Mouse (Mus musculus) myocyte (in vitro differentiated cells): ENCODE results near the gene Shisa7.

ENCODE experiments used
- E2F4 ChIP-seq: IDR thresholded peaks from one replicate; pipeline ENCODE4 v1.6.1; 2011; ENCODE audit warnings: mild to moderate bottlenecking, control low read depth, moderate library complexity; ENCODE audit not compliant: insufficient read depth
- MAX ChIP-seq: IDR thresholded peaks from one replicate; pipeline ENCODE4 v1.6.1; 2011; ENCODE audit warnings: low read depth, mild to moderate bottlenecking, control low read depth
- MYOD1 ChIP-seq, 3 experiments: IDR thresholded peaks; one replicate each; pipeline ENCODE4 v1.6.1; 2011; ENCODE audit warnings: control low read depth in 2 of 3, low read depth in 2 of 3, mild to moderate bottlenecking in 2 of 3, moderate library complexity in 1 of 3; ENCODE audit not compliant: insufficient read length in 2 of 3, control insufficient read depth in 1 of 3
- POLR2A ChIP-seq: IDR thresholded peaks from one replicate; pipeline ENCODE4 v1.6.1; 2011; ENCODE audit warnings: low read depth, mild to moderate bottlenecking, control low read depth, moderate library complexity; ENCODE audit not compliant: insufficient read length
- POLR2AphosphoS2 ChIP-seq: IDR thresholded peaks from one replicate; pipeline ENCODE4 v1.6.1; 2011; ENCODE audit warnings: low read depth, control low read depth; ENCODE audit not compliant: insufficient read length
- REST ChIP-seq: IDR thresholded peaks from one replicate; pipeline ENCODE4 v1.6.1; 2011; ENCODE audit warnings: mild to moderate bottlenecking, control low read depth, moderate library complexity; ENCODE audit not compliant: insufficient read depth, insufficient read length
- TCF12 ChIP-seq: IDR thresholded peaks from one replicate; pipeline ENCODE4 v1.6.1; 2011; ENCODE audit warnings: mild to moderate bottlenecking, control low read depth; ENCODE audit not compliant: poor library complexity, insufficient read depth, severe bottlenecking
- USF1 ChIP-seq: IDR thresholded peaks from one replicate; pipeline ENCODE4 v1.6.1; 2011; ENCODE audit warnings: low read depth, mild to moderate bottlenecking, control low read depth, moderate library complexity

DNA sequence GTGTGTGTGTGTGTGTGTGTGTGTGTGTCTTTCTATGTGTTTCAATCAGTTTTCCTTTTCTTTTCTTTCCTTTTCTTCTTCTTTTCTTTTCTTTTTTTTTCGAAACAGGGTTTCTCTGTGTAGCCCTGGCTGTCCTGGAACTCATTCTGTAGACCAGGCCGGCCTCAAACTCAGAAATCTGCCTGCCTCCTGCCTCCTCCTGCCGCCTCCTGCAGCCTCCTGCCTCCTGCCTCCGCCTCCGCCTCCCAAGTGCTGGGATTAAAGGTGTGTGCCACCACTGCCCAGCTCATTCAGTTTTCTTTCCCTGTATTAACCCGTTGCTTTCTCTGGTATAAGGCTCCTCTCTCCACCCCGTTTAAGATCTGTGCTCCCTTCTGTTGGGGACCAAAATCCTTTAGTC is 12.8 kb upstream of the Shisa7 start:
- TF ChIP-seq POLR2A: no peak
- no peak for TF ChIP-seq E2F4
- TF ChIP-seq MYOD1 (IDR thresholded peaks at IDR 0.05; ENCODE audit: control insufficient read depth in 1 of 3, insufficient read length in 2 of 3, low read depth in 2 of 3): no peak
- TF ChIP-seq REST: no peak
- TF ChIP-seq POLR2AphosphoS2: no peak
- TF ChIP-seq MAX: no peak
- TF ChIP-seq USF1: no peak
- no peak for TF ChIP-seq TCF12
